Mouse (Mus musculus) gastrocnemius, postnatal 14 days (tissue): ENCODE measurements around the gene Zfp94. TPM values are rescaled to one million over a fixed set of nuclear protein-coding genes. Genes with fewer than 3 reads are reported as not detected.

Source experiments
- DNase-seq: peaks from one replicate; pipeline ENCODE4 v3.0.0; 2021; ENCODE audit warnings: mixed read lengths
- intact Hi-C: fragments of 180-260 bp; cut with DNase I; formaldehyde crosslinking; loops from one replicate; pipeline ENCODE4 v1.15.1; 2025; ENCODE audit warnings: low total_unique reads
- long read RNA-seq, 2 experiments: library from polyadenylated mRNA; stranded (forward); transcript quantifications; one replicate each; pipeline ENCODE4 v2.0.0; 2021
- total RNA-seq, 2 experiments: library from RNA; stranded (reverse); gene quantifications; 2 replicates each; pipeline ENCODE4 v1.2.3; 2021

Zfp94 gene
- 1 to 10 TPM; 1.7 to 2.4 TPM for total RNA-seq
- long read RNA-seq, experiment 1, partial matches to known transcripts: 0 of 2 reads
- long read RNA-seq, experiment 1, other reads (novel, unspliced or antisense): 1 of 2 reads
- long read RNA-seq, experiment 2, partial matches to known transcripts: 2 of 3 reads
- long read RNA-seq, experiment 2, other reads (novel, unspliced or antisense): 0 of 3 reads

DNA sequence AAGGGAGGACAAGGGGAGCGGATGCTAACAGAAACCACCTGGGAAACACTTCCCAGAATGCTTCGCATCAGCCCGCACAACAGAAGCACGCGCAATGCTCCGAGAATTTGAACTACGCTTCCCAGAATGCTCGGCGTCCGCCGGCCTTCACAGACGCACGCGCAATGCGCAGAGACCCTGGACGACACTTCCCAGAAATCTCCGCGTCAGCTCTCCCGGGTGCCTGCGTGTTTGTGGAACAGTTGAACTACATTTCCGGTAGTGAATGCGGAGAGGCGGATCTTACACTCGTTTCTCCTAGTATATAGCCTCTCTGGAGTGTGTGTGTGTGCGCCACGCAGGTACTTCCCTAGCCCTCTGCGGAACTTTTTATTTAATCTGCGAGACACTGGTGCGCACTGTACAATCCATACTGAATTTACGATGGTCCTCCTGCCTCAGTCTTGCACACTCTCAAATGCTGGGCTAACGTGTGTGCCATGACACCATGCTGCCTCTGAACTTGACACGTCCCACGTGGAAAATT is at the start of gene Zfp94:
Gene Zfp94, minus strand, starts transcription at position 100 of the 526 bp plus-strand sequence.
- intact Hi-C loops: no loop called here
- DNase-seq: peak; percentile 93

DNA sequence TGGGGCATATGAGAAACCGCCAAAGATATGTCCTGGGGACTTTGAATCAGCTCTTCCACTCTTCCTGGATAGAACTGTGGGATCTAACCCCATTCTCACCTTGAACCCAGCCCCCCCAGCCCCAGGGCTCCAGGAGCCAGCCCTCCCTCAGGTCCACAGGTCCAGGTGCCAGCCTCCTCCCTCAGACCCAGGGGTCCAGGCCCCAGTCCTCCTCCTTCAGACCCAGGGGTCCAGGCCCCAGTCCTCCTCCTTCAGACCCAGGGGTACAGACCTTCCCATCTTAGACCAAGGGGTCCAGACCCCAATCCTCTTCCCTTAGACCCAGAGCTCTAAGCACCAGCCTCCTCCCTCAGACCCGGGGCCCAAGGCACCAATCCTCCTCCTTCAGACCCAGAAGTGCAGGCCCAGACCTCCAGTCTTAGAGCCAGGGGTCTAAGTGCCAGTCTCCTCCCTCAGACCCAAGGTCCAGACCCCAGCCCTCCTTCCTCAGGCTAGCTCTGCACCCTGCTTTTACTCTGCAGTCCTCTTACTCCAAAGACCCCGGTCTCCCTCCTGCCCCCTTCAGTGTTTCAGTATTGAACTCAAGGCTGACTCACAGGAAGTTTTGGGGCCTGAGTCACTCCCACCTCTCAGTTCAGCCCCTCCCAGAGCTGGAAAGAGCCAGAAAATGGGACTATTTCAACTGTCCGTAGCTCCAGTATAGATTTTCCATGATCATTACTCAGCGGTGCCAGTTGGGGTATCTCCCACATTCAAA is 49.0 kb upstream of the Zfp94 start:
- DNase-seq: no peak
- intact Hi-C loops: loop anchor here (2.0 to 5.0 kb wide), 2 partner anchors 19 to 42 kb away; no protein-coding TSS in a partner anchor

DNA sequence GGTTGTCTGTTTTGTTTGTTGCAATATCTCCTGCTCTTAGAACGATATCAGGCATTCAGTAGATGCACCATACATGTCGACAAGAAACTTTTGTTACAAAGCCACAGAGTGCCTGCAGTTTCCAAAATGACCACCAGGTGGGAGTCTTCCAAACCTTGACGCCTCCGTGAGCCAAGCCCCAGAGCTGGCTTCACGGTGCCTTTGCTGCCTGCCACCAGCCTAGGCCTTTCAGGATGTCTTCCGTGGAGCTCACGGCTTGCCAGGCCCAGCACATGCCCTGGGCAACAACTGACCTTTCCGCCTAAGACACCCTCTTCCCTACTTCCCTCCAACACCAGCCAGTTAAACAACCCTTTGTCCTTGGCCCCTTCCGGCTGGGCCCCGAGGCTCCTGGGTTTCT is 48.4 kb upstream of the Zfp94 start:
- intact Hi-C loops: loop anchor here (2.0 to 5.0 kb wide), 2 partner anchors 20 to 42 kb away; no protein-coding TSS in a partner anchor
- peak; percentile 78 for DNase-seq

DNA sequence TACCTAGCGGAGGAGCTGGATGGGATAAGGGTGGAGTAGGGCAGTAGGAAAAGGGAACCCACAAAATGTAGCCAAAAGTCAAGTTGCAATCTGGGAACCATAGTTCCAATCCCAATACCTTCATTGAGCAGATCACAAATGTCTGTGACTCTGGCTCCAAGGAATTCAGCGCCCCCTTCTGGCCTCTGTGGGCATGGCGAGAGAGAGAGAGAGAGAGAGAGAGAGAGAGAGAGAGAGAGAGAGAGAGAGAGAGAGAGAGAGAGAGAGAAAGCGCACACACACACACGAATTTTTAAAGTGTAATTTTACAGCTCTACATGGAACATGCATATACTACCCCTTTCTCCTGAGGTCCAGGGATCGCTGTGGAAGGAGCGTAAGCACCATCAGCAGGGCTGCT is 46.8 kb upstream of the Zfp94 start:
- intact Hi-C loops: no loop called here
- DNase-seq: no peak

DNA sequence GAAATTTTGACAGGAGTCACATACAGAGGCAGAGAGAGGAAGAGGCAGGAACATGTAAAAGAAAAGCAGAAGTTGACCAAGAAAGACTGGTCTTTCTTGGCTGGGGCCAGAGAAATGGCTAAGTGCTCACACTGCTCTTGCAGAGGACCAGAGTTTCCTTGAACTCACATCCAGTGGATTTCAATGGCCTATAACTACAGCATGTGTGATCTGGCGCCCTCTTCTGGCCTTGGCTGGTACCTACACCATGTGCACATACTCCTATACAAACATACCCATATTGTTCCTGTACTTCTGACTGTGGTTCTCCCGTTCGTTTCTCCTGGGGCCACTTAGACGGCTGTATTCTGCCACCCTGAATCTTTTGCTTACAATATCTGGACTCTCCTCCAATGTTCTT is 44.5 kb upstream of the Zfp94 start:
- intact Hi-C loops: no loop called here
- DNase-seq: no peak

DNA sequence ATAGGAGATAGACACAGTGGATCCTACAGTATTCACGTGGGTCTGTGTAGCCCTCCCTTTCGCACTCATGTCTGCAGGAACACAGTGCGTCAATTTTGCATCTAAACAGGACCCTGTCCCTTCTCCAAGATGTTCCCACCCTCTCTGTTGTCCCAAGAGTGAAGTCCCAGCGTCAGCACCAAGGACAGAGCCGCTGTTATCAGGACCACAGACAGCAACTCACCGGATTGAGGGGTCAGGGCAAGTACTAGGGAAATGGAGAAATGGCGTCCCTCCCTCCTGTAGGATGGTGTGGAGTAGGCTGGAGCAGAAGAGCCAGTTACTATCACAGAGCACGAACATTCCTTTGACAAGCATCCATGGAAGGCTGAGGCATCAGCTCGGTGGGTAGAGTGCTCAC is 42.8 kb upstream of the Zfp94 start:
- DNase-seq: no peak
- intact Hi-C loops: no loop called here

DNA sequence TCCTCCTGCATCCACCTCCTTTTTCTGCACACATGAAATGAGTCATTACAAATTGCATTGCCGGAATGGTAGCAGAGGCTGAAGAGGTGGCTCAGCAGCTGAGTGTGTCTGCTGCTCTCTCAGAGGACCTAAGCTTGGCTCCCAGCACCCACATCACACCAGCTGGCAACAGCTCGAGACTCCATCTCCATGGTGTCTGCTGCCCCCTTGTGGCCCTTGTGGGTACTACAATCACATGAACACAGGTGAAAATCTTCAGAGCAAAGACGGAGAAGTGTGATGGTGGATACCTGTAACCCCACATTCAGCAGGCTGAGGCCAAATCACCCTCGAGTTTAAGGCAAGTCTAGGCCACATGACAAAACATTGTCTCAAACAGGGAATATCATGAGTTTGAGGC is 41.4 kb upstream of the Zfp94 start:
- no peak for DNase-seq
- intact Hi-C loops: no loop called here

DNA sequence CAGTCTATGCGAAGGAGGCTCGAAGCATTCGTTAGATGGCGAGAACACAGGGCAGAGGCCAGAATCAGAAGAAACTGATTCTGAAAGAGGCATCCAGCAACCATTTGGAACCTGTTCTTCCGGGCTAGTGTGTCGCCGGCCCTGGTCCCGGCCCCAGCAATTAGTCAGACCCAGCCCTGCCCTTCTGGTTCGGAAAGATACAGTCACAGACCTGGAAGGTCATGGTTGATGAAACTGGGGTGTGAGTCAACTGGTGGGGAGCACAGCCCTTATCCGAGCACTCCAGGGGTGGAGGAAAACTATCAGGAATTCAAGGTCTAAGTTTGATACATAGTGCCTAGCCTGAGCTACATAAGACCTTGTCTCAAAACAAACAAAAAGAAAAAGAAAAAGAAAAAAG is 39.6 kb upstream of the Zfp94 start:
- no peak for DNase-seq
- intact Hi-C loops: no loop called here

DNA sequence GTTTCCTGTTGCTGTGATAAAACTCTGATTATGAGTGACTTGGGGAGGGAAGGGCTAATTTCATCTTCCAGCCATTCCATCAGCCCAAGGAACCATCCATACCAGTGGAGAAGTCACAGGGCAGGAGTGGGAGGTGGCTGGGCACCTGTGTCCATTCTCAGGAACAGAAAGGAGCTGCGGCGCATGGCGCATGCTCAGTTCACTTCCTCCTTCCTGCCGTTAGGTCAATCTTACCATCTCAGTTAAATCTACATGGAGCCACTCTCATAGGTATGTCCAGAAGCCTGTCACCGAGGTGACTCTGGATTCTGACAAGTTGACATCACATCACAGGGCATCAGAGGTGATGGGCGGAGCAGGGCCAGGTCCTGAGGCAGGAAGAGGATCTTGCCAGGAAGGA is 39.2 kb upstream of the Zfp94 start:
- DNase-seq: no peak
- intact Hi-C loops: no loop called here

DNA sequence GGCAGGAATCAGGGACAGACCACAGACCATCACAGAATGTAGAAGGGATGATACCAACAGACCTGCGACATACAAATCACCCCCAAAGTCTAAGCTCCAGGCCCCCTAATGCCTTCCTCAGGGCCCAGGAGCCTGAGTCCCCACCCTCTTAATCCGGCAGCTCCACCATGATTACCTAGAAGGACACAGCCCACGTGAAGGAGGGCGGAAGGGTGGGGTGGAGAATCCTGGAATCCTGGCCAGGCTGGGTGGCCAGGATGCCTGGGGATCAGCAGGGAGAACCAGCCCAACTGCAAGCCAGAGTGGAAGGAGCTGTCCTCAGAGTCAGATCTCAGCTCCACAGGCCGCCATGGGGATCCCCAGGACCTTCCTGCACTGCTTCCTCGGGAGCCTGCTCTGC is 32.4 kb upstream of the Zfp94 start, which contains the start of gene Lypd5:
Gene Lypd5, plus strand, starts transcription at position 301 of the 400 bp plus-strand sequence.
- no peak for DNase-seq

DNA sequence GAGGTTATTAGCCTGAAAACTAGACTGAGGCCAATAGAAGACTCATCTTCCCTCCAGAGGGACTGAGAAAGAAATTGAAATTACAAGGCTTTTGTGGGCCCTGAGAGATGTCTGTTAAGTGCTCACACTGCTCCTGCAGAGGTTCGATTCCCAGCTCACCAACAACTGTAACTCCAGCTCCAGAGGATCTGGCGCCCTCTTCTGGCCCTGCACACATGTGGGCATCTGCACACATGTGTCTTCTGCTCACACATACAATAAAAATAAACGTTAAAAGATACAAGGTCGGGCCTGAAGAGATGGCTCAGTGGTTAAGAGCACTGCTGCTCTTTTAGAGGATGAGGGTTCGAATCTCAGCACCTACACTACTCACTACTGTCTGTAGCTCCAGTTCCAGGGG is 30.0 kb upstream of the Zfp94 start:
- DNase-seq: no peak
- intact Hi-C loops: no loop called here

More for the DNA sequence above, 32.4 kb upstream of the Zfp94 start, which contains the start of gene Lypd5:
- intact Hi-C loops: no loop called here

DNA sequence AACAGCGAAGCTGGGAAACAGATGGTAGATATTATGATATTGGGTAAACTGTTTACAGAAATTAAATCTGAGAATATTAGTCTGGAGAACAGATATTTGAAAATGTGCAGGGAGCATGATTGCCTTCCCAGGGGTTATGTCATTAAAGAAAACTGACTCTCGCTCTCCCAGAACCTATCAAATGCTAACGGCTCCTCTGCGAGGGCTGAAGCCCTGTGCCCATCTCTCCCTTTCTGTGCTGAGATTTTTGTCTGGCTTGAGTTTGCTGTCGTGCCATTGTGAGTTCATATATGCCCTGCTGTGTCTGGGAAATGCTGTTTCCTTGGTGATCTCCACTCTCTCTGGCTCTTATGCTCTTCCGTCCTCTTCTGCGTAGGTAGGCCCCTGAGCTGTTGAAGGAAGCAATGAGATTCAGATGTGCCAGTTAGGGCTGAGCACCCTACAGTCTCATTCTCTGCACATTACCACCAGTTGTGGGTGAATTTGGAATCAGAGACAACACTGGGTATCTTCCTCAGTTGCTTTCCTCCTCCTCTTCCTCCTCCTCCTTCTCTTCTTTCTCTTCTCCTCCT is 27.3 kb upstream of the Zfp94 start:
- intact Hi-C loops: no loop called here
- DNase-seq: no peak

DNA sequence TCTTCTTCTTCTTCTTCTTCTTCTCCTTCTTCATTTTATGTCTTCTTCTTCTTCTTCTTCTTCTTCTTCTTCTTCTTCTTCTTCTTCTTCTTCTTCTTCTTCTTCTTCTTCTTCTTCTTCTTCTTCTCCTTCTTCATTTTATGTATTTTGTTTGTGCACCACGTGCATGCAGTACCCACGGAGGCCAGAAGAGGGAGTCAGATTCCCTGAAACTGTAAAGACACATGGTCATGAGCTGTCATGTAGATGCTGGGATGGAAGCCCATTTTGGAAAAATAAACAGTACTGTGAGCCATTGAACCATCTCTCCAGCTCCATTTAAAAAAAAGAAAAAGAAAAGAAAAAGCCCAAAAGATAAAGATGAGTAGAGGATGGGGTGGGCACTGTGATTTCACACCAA is 21.8 kb upstream of the Zfp94 start:
- intact Hi-C loops: no loop called here

DNA sequence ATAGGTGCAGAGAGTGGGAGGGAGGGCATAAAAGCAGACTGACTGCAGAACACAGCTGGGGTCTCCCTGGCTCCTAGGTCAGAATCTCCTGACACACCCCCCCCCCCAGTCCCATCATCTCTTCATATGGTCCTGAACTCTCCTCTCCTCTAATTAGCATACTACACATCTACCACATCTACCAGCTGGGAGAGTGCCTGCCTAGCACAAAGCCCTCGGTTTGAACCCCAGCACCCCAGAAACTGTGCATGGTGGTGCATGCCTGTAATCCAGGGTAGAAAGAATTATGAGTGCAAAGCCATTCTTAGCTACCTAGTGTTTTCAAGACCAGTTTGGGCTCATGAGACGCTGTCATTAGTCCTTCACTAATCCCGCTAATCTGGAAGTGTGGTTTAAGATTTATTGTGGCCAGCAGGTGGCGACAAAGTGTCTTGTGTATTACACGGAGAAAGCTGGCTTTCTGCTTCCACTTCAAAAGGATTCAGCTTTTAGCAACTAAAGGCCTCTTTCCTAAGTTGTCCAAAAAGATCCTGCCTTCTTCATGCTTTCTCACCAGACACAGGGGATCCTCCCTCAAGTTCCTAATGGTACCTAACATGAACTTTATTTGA is 19.3 kb upstream of the Zfp94 start:
- intact Hi-C loops: no loop called here
- DNase-seq: peak; percentile 51

More for the DNA sequence above, 21.8 kb upstream of the Zfp94 start:
- DNase-seq: no peak

DNA sequence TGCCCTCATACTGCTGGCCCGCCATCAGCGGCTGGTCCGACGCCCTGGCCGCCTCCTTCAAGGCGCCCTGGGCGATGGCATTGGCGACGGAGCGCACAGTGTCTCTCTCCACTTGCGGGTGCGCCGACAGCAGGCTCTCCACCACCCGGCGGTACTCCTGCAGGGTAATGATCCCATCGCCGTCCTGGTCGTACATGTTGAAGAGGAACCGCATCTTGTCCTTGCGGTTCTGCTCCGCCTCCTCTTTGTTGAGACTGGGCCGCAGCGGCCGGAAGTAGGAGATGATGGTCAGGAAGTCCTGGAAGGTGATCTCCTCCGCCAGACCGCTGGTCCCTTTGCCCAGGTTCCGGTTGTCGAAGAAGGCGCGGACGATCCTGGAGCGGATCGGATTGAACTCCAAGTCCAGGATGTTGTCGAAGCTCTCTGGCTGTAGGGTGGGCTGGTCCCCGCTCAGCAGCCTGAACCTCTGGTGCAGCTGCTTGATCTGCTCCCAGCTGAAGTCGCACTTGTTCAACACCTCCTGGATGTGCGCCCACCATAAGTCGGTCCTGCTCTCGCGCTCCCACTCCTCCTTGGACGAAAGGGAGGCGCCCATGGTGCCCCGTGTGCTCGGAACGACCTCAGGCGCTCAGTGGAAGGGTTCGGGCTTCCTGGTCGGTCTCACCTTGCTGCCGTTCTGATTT is 17.0 kb upstream of the Zfp94 start, which contains the start of gene Tescl:
Gene Tescl, minus strand, starts transcription at position 633 of the 683 bp plus-strand sequence.
- no peak for DNase-seq
- intact Hi-C loops: no loop called here

DNA sequence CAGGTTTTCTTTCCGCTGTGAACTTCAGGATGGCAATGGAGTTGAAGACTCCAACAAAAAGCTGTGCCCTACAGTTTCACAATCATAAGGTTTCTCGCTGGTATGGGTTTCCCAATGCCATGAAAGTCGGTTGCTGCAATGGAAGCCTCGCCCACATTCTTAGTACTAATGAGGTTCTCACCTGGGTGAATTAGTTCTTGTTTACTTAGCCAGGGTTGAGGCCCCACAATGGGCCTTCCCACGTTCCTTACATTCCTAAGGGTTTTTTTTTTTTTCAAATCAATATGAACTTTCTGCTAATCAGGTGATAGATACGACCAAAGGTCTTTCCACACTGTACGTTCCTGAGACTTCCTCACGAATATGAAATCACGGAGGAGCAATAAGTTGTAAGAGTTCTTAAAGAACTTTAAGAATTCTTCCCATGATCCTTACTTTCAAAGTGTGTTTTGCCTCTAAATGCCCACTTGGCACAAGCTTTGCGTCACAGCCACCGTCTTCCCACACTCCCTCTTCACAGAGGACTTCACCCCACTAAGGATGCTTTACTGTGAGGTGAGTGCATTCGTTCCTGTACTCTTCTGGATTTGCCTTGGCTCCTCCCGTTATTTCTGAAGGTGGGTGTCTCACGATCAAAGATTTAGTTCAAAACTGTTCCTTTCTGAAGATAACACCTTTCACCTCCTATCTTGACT is 11.0 kb upstream of the Zfp94 start:
- no peak for DNase-seq
- intact Hi-C loops: no loop called here

DNA sequence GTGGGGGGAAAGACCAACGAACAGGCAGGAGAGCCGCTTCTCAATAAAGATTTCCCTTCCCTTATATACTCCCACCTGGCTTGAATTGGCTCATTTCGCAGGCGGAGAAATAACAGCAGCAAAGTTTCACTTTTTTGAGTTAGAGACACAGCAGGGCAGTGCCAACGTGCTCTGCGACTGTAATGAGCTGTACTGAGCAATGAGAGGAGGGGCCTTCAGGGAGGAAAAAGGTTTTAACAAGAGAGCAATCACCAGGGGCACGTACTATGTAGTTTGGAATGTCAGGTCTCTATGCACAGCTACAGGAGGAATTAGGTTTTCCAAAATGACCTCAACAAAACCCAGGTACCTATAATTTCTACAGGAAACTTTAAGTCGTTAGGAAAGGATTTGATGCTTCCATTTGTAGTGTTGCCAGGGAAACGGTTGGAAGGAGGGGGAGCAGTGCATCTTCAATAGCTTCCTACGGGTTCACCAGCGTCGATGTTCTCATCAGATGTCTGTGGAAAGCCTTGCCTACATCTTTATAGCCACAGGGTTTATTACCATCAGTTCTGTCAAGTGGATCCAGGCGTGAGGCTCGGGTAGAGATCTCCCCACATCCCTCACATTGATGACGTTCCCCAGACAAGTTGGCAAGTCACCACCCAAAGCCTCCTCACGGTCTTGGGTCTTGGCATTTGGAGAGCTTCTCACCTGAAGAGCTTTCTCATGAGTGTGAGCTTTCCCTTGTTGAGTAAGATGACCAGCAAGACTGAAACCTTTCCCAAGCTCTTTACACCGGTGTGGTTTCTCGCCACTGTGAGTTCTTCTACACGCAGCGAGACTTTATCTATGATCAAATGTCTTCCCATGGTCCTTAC is 10.0 kb upstream of the Zfp94 start:
- no peak for DNase-seq
- intact Hi-C loops: no loop called here

DNA sequence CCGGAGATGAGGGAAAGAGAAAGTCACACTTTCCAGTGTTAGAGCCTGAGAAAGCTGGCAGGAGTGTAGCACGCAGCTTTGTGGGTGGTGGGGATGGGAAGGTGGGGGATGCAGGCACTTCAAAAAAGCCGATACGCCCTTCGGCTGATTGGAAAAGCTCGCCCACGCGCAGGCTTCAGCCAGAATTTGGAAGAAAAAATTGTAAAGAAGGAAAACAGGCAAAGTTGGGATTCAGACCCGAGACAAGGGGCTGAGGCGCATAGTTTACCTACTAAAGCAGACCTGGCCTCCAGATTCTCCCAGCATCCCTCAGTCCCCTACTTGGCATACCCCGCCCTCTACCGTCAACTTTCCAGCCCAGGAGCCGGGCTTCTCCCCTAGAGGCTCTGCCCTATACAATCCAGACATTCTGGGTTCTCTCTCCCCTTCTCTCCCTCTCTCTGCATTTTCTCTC is 9.2 kb upstream of the Zfp94 start:
- intact Hi-C loops: no loop called here

More for the DNA sequence above, 9.2 kb upstream of the Zfp94 start:
- DNase-seq: no peak
